Mouse (Mus musculus) left cerebral cortex, adult 2 months (tissue): ENCODE results near the gene Wwox. TPM values are rescaled to one million over a fixed set of nuclear protein-coding genes. Genes with fewer than 3 reads are reported as not detected.

Experiments
- DNase-seq, 2 experiments: peaks; one replicate each; pipeline ENCODE4 v3.0.0; 2021 to 2022; ENCODE audit warnings: low spot score in 2 of 2, mixed read lengths in 1 of 2; ENCODE audit errors: extremely low spot score in 1 of 2
- H3K27ac ChIP-seq: fragments of 200-600 bp; 2 replicates; pipeline ENCODE4 v1.8.1; 2022
- H3K4me3 ChIP-seq: fragments of 200-600 bp; 2 replicates; pipeline ENCODE4 v1.8.1; 2022
- CTCF ChIP-seq: fragments of 200-600 bp; IDR thresholded peaks from 2 replicates; pipeline ENCODE4 v1.8.1; 2022; ENCODE audit warnings: antibody characterized with exemption, mild to moderate bottlenecking, moderate library complexity
- intact Hi-C: fragments of 180-260 bp; cut with DNase I; formaldehyde crosslinking; loops from one replicate; pipeline ENCODE4 v1.15.1; 2025
- total RNA-seq, 2 experiments: library from RNA; stranded (reverse); gene quantifications; 2 replicates each; pipeline ENCODE4 v1.2.3; 2021

Gene Wwox
- total RNA-seq, 2 experiments from 2014 or later: 16.7 to 17.6 TPM

DNA sequence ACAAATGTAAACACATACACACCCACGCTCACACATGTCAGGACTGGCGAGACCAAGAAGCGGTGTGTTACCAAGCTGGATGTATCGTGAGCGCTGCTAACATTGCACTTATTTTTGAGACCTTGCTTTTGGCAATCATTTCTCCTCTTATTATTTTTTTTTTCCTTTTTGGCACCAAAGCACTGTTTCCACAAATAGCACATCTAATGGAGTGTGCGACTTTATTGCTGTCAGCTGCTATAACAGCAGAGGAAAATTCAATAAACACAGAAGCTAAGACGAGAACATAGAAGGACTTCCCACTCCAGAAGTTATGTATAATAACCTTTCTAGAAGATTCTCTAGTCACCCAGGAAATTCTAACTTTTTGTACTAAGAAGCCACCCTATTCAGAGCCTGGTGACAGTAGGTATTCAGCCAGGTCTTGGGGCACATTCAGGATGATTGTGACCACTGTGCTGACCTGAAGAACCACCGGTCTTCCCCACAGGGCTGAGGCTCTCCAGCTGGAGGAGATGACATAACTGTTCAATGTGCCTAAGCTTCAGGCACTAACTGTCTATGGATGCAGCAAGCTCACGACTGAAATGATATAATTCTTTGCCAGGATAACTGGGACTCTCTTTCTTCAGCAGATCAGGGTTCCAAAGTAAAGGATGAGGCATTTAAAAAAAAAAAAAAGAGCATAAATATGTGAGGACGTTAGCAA lies 586.1 kb downstream of the Wwox start:
- no peak overlapping the region for H3K27ac ChIP-seq
- intact Hi-C loops: no loop called here
- no peak for TF ChIP-seq CTCF
- DNase-seq: no peak
- no peak overlapping the region for H3K4me3 ChIP-seq

DNA sequence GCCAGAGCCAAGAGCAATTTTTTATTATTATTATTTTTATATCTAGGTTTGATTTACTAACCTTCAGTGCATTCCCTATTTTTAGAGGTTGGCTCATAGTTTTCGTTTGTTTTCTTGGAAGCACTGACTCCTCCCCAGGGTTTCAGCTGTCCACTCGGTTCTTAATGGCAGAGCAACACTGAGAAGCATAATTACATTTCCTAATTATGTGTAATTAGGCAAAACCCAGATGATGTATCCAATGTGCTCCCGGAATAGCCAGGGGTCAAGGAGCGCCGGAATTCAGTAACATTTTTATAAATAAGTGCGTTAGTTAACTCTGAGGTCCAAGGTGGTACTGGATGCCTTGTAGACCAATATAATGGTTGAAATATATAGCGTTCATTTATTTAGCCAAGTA lies 586.7 kb downstream of the Wwox start:
- Histone ChIP-seq H3K4me3 (no peak overlapping the region), H3K27ac (no peak overlapping the region)
- intact Hi-C loops: no loop called here
- DNase-seq: no peak
- no peak for TF ChIP-seq CTCF

DNA sequence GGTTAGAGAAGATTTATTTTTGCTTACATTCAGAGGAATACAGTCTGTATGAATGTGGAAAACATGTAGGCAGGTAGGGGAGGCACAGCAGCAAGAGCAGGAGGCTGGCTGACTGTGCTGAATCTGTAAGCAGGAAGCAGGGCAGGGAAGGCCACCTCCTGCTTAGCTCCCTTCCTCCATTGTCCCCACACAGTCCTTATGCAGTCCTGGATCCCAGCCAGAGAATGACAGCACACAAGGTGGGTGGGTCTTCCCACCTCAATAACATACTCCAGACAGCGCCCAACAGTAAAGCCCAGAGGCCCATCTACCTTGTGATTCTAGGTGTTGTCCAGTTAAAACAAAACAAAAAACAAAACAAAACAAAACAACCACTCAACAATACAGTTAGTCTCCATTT lies 593.7 kb downstream of the Wwox start:
- intact Hi-C loops: no loop called here
- no peak for TF ChIP-seq CTCF
- no peak overlapping the region for H3K4me3 ChIP-seq
- no peak overlapping the region for H3K27ac ChIP-seq
- DNase-seq: no peak

DNA sequence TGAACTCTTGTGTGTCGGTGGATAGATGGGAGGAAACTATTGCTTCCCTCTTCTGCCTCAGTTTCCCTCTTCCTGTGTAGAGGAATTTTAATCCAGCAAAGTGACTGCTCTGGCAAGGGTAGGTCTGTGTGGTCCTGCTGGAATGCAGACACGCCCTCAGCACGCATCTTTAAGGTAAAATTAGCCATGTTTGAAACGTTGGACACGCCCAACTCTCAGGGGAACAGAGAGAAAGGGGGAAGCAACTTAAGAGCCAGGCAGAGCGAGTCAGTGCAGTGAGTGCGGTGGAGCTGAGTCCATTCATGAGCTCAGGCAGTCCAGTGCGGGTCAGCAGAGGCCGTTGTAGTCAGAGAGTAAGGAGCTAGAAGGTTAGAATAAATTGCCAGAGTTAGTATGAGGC lies 596.6 kb downstream of the Wwox start:
- no peak for DNase-seq
- Histone ChIP-seq H3K27ac (no peak overlapping the region), H3K4me3 (no peak overlapping the region)
- TF ChIP-seq CTCF: no peak
- intact Hi-C loops: no loop called here

DNA sequence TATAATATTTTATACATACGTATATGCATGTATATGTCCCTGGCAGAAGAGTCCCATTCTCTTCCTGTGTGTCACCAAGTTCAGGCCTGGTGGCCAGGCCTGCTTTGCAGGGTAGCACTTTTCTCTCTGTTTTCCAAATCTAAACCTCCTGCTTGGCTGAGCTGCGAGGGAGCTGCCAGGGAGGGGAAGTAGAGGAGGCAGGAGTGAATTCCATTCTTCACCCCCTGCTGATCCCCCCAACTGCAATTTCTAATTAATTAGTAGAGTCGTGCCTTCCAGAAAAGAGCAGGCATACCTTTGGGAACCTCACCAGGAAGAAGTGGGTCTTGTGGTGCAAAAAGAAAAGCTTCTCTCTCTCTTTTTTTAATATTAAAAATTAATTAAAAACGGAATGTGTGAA lies 599.0 kb downstream of the Wwox start:
- Histone ChIP-seq H3K4me3 (no peak overlapping the region), H3K27ac (no peak overlapping the region)
- intact Hi-C loops: no loop called here
- no peak for TF ChIP-seq CTCF
- DNase-seq: no peak

DNA sequence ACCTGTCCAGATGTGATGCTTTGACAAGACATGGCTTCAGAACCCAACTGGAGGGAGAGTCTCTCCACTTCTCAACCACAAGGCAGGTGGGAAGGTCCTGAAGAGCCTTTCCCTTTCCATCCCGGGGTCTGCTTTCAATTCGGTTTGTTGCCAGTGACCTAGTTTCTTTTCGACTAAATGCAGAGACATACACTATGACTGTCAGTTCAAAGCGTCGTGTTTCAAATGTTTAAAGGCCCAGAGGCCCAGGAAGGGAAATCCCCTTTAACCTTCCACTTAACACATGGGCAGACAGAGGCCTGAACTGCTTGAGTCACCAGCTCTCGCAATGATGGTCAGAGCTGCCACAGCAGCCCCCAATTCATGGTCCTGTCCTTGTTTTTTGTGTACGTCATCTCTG lies 606.3 kb downstream of the Wwox start:
- no peak for DNase-seq
- Histone ChIP-seq H3K4me3 (no peak overlapping the region), H3K27ac (no peak overlapping the region)
- no peak for TF ChIP-seq CTCF
- intact Hi-C loops: no loop called here

DNA sequence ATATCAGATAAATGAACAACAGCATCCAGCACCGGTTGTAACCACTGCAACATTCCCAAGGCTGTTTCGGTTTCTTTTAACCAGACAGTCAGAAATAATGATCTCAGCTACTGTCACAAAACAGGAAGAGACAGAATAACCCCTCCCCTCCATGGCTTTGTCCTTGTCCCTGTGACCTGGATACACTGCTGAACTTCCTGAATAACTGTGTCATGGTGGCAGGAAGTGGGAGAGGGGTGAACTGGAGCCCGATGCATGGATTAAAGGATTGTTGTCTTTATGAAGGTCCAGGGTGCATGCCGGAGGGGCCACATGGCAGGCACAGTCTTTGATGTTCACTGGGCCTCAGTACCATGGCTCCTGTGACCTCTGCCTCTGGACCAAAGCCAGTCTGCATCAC lies 607.0 kb downstream of the Wwox start:
- intact Hi-C loops: no loop called here
- Histone ChIP-seq H3K4me3 (no peak overlapping the region), H3K27ac (no peak overlapping the region)
- DNase-seq: no peak
- TF ChIP-seq CTCF: no peak

DNA sequence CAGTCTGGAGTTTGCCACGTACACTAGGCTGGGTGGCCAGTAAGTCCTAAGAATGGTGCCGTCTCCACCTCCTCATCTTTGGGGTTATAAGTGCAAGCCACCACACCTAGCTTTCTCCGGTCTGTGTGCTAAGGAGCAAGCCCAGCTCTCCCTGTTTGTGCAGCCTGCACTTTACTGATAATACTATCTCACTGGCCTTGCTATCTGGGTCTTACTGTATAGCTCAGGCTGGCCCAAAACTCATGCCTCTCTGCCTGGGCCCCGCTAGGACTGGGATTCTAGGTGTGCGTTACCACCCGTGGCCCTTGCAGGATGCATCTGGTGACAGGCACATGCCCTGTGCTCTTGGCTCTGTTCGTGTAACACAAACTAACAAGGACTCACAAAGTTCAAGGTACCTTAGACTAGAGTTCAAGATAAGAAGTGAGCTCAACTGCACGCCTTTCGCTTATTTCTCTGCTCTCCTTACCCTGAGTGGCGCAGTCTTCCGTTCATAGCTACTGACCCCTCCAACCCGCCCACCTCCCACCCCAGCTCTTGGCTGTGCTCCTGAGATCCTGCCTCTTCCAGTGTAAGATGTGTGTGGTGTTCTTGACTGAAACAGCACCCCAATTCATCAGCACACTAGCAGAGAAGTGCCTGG lies 618.9 kb downstream of the Wwox start:
- Histone ChIP-seq H3K27ac (no peak overlapping the region), H3K4me3 (no peak overlapping the region)
- TF ChIP-seq CTCF: no peak
- intact Hi-C loops: no loop called here
- no peak for DNase-seq

DNA sequence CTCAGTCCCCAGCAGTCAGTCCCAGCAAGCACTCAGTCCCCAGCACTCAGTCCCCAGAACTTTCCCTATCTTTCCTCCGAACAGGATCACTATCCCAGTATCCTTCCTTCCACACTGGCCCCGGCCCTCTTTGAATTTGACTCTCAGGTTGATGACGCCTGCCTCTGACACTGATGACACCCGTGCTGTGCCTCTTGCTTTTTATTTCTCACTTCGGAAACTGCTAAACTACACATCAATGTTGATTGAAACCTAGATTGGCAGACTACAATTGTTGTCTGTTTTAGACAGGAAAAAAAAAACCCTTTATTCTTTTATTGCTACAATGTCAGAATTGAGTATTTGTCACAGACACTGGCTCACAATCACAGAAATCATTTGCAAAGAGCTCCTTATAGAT lies 624.2 kb downstream of the Wwox start:
- DNase-seq: no peak
- H3K27ac ChIP-seq: no peak overlapping the region
- intact Hi-C loops: no loop called here
- no peak for TF ChIP-seq CTCF
- H3K4me3 ChIP-seq: no peak overlapping the region

DNA sequence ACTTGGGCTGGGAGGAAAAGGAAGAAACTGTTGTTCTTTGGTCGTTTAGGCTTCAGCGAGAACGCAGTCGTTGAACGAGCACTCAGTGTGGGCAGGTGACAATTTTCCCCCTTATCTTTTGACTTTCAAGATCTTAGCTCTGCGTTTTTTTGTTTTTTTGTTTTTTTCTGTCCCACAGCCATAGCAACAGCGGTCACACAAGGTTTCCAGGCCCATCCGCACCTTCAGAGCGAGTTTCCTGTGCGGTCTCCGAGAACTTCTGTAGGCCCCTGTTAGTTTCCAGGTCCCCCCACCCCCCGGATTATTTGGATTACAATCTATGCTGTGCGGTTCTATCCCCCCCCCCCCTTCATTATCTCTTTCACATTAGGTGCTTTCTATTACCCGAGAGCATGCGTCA lies 625.2 kb downstream of the Wwox start:
- Histone ChIP-seq H3K27ac (no peak overlapping the region), H3K4me3 (no peak overlapping the region)
- intact Hi-C loops: no loop called here
- no peak for TF ChIP-seq CTCF
- DNase-seq: no peak

DNA sequence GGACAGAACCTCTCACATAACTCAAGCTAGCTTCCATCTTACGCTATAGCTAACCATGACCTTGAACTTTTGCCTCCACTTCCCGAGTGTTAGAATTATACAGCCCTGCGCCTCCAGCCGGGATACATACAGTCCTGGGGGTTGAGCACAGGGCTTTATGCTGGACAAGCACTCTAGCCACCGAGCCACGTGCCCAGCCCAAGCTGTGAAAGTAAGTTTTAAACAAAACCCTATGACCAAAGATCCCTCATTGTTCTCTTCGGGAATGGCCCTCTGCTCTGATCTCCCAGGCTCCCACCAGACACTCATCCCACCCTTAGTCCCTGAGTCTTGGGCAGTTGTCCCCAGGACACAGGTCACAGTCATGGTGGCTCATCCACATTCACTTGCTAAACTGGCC lies 625.9 kb downstream of the Wwox start:
- Histone ChIP-seq H3K4me3 (no peak overlapping the region), H3K27ac (no peak overlapping the region)
- intact Hi-C loops: no loop called here
- no peak for DNase-seq
- TF ChIP-seq CTCF: no peak

DNA sequence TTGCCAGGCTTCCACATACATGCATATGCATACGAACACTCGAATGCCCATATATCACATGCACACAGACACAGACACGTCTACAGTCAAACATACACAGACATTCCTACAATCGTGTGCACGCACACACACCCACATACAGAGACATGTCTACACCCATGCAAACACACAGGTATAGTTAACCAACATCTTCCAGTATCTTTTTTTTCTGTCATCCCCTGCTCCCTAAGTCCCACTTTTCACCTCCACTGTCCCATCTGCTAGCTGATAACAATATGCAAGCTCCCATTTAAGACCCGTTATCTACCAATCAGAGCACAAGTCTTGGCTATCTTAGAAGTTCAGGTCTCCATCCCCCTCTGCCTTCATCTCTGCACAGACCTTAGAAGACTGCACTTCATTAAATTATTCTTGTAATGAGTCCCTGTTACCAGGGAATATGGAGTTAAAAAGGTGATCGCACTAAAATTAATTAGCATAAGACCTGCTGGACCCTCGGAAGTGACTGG lies 627.1 kb downstream of the Wwox start:
- no peak for TF ChIP-seq CTCF
- no peak for DNase-seq
- Histone ChIP-seq H3K4me3 (no peak overlapping the region), H3K27ac (no peak overlapping the region)
- intact Hi-C loops: no loop called here

DNA sequence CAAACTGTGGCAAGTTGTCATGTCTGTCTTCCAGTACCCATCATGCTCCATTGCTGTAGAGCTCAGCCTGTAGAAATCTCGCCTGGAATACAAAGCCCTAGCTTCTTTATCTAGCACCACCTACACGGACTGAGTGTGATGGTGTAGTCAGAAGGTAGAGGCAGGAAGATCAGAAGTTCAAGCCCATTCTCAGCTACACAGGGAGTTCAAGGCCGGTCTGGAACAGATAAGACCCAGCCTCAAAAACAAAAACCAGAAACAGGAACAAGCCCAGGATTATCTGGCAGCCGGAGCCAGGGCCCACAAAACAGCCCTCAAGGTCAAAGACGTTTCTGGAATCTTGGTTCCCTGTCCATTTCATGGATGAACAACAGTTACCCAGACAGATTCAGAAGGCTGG lies 629.3 kb downstream of the Wwox start:
- no peak for DNase-seq
- intact Hi-C loops: no loop called here

More for the DNA sequence above, 629.3 kb downstream of the Wwox start:
- Histone ChIP-seq H3K27ac (no peak overlapping the region), H3K4me3 (no peak overlapping the region)
- no peak for TF ChIP-seq CTCF
